Mouse (Mus musculus) ZHBTc4 (cell line): ENCODE data around the gene Dab1.

Experiments
- DNase-seq: peaks from one replicate; pipeline ENCODE4 v3.0.0-alpha.2; 2011; ENCODE audit warnings: low read depth, low spot score

The Dab1 gene

DNA sequence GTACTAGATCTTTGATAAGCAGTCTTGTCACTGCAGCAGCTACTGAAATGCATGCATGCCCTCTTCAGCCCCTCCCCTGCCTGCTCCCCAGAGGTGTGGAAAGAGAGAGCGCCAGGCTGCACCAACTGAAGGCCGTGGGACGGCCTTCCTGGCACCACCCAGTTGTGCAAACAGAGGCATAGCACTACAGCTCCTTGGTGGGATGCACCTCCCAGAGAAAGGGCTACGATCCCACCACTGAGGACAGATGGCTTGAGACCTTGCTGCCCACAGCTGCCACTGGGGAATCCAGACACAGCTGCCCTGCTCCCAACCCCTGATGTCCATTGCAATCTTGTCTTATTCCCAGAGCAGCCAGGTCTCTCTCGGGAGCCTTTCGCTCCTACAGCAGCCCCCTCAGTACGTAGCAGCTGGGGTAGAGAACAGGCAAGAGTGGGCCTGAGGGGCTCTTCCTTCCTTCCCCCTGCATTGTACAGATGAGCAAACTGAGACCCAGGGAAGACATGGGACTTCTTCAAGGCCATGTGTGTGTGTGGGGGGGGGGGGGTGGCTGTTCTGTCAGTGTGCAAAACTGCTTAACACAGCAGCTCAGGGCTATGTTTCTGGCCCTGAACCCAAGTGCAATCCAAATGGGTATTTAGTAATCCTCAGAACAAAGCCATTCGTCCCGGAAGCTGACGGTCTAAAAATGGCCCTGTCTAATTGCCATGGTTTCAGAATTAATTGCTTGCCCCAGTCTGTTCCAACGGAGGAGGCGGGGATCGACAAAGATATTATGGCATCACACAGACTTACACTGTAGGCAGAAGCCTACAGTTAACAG is 1100.0 kb downstream of the Dab1 start:
- no peak for DNase-seq

- DNase-seq: no peak
Observed at GRCm38 (mm10) chr4:104723527-104724045, 1104.4 kb downstream of the Dab1 start.

- no peak for DNase-seq
Observed at GRCm38 (mm10) chr4:104724258-104724657, 1105.1 kb downstream of the Dab1 start.

DNA sequence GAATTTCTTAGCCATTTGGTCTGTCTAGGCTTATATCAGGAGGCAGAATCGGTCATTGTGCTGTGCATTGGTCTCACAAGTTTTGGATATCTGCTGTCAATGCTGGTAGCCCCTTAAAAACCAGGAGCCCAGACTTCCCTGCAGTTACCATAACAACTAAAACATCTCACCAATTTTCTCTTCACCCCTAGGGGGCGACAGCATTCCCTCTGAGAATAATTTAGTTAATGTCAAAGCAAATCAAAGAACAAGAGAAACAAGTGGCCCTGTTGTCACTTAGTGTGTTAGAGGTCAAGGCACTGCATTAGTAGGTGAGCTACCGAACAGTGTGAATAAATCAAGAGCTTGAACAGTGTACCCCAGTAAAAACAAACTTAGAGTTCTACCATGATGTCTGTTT is 1106.5 kb downstream of the Dab1 start:
- peak; percentile 40 for DNase-seq

DNA sequence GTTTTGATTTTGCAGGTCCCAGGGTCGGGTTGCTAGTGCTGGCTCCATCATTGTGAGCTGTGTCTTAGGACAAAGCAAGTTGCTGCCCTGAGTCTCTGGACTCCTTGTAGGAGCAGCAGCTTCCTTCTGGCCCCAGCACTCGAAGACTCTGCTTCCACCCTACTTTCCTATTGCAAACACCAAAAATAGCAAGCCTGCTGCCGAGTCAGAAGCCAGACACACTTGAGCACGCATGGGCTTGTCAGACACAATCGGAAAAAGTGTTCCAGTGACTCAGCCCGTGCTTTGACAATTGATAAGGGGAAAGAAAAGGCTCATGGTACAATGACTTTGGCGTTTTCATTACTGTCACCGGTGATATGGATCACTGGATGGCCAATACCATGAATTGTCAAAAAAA is 1110.0 kb downstream of the Dab1 start:
- no peak for DNase-seq

- no peak for DNase-seq
Observed at GRCm38 (mm10) chr4:104746500-104746899, 1127.3 kb downstream of the Dab1 start.

DNA sequence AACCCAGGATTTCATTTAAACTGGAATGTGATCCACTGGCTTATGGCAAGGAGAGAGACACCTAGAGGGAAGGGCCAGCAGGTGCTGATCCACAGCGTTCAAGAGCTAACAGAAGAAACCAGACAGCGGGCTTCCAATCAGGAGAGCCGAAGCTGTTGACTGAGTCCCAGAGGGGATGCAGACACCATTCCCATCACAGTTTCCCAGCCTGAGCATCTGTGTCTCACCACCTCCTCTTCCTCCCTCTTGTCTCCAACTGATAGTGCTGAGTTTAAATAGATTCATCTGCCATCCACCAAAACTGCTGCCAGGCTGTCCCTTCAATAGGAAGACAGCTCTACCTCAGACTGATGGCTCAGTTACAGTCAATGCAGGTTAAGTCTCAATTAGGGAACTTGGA is 1134.9 kb downstream of the Dab1 start:
- DNase-seq: no peak

- no peak for DNase-seq
Observed at GRCm38 (mm10) chr4:104760878-104761624, 1141.9 kb downstream of the Dab1 start.

DNA sequence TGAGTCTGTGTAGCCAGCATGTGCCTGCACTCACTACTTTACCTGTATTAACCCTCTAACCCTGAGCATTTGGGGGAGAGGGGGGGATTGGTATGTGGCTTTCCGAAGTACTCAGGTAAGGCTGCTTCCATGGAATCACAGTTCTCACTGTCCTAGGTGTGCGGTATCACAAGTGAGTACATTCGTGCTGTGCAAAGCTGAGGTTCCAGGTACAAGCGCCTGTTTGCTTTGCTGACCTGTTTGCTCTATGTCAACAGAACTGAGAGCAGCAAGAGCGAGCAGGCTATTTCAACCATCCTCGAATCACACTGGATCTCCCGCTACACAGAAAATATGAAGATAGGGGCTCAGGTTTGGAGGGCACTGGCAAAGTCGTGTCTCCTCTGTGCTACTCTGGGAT is 1146.9 kb downstream of the Dab1 start, which contains the start of gene C8b:
C8b (plus strand) TSS at position 253 of the 400 bp plus-strand sequence.
- DNase-seq: no peak

- no peak for DNase-seq
Observed at GRCm38 (mm10) chr4:104768190-104768589, 1149.0 kb downstream of the Dab1 start.

DNA sequence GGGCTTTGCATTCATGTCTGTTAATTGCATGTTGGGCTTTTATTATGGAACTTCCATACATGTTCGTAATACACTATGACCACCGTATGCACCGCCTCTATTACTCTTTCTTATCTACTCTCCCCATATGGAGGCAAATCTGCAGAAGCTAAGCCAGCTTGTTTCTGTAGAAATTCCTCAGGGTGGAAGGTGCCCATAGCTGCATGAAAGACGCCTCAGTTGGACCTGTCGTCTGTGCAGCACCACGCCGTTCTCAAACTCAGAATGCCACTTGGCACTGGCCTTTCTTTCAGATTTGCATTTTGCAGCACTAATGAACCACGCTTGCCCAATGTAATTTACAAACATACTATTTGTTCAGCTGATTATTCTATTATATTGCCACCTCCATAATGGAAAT is 1150.4 kb downstream of the Dab1 start:
- DNase-seq: no peak

- DNase-seq: no peak
Observed at GRCm38 (mm10) chr4:104770331-104770730, 1151.2 kb downstream of the Dab1 start.

DNA sequence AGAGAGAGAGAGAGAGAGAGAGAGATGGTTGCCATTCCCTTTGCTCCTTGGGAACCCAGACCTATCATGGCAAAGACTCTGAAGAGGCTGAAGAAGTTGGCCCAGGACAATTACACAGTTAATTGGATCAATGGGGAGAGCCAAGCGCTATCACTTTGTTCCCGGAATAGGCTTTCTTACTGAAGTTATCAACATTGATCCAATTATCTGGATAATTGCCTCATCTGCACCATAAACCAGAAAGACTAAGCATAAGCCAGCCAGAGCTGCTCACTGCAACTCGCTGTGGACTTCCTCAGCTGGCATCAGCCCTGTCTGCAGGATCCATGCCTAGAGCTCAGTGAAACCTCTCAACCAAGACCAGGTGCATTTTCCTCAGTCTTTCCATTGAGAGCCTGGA is 1156.4 kb downstream of the Dab1 start:
- no peak for DNase-seq

DNA sequence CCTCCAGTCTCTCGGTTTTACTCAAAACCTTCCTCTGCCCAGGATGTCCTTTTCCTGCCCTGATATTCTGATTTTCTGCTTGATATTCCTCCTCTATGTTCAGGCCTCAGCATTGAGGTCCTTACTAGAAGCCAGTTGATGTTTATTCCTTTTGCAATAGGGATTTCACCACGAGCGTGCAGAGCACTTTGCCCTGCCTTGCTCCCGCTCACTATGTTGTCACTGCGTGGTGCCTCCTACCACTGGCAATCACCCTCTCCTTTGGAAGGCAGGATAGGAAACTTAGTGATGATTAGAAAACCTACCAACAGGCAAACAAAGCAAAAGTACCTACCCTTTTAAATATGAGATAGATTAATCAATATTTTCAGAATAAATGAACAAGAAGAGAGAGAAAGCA is 1160.3 kb downstream of the Dab1 start:
- no peak for DNase-seq

- no peak for DNase-seq
Observed at GRCm38 (mm10) chr4:104781441-104781840, 1162.3 kb downstream of the Dab1 start.

GRCm38 (mm10) chr4:104782346-104782745 is 1163.2 kb downstream of the Dab1 start:
- DNase-seq: no peak

GRCm38 (mm10) chr4:104792111-104792510 is 1173.0 kb downstream of the Dab1 start:
- no peak for DNase-seq
